Mouse (Mus musculus) heart, adult 2 months (tissue): ENCODE data around the gene Dzank1.

Experiments
- CTCF ChIP-seq: fragments of 200-600 bp; IDR thresholded peaks from 2 replicates; pipeline ENCODE4 v1.8.1; 2022; ENCODE audit warnings: antibody characterized with exemption, mild to moderate bottlenecking, moderate library complexity
- EP300 ChIP-seq: fragments of 200-500 bp; IDR thresholded peaks from 2 replicates; pipeline ENCODE4 v1.6.1; 2011; ENCODE audit warnings: low read depth, low read length, control low read depth; ENCODE audit not compliant: insufficient read depth
- POLR2A ChIP-seq: fragments of 200-500 bp; IDR thresholded peaks from 2 replicates; pipeline ENCODE4 v1.6.1; 2011; ENCODE audit warnings: mild to moderate bottlenecking, low read depth, low read length, control low read depth; ENCODE audit not compliant: insufficient read depth

GRCm38 (mm10) chr2:144550529-144550928, 23.3 kb upstream of the Dzank1 start, which contains the start of gene Rbbp9:
- TF ChIP-seq CTCF, result no peak
- peak; percentile 59 for TF ChIP-seq POLR2A
- no peak for TF ChIP-seq EP300
